Mouse (Mus musculus) spleen, postnatal 14 days (tissue): ENCODE data around the gene Vcpkmt.
A peak's percentile ranks its signal among the peaks of the same experiment; 100 is the strongest.

Experiments
- DNase-seq, 2 experiments: peaks; one replicate each; pipeline ENCODE4 v3.0.0; 2021 to 2022; ENCODE audit warnings: low spot score in 2 of 2

Gene Vcpkmt

DNA sequence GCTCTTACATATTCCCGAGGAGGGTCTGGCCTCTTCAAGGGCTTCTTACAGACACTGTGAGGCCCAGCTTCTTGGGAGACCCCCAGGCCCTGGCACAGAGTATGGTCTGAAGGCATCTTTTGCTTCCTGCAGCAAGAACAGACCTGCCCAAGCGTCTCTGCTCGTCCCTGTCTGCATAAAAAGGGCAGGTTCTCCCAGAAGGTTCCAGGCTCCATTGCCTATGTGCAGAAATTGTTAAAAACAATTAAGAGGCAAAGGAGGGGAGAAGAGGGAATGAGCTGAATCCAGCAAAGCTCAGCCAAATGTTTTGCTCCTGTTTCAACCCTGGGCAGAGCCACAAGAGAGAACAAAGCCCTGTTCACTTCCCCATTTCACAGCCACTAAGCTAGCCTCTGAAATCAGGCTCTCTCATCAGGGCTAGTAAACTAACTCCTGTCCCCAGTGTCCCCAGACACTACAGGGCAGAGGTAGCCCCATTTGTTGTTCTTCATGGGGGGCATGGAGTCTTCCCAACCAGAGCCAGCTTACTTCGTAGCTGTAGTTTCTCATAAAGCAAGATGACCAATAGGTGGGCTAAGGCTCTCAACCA, 44.4 kb downstream of the Vcpkmt start:
- DNase-seq = peak in 1 of 2 experiments; percentile 20

DNA sequence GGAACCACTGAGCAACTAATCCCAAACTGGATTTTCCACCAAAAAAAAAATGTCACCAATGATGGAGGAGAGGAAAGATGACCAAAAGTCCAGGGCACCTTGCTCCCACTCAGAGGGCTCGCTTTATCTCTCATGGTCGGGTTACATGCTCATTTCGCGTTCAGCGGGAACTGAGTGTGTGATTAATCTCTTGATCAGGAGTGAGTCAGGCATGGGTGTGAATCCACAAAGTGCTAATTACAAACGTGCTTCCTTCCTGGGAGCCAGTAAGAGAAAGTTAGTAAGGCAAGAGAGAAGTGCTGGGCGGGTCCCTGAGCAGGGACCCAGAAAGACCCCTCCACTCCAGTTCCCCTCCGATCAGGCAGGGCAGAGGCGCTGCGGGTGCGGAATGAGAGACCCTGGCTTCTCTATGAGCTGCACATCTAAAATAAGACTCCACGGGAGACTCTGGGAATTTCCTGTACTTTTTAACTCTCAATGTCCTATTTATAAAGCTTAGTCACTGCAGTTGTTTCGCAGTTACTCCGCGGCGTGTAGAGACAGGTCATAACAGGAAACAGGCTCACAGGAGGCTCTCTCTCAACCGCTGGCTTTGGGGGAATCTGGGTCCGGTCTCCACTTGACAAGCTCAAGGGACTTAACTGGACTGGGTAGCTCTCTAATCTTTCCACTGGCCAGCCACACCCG, 45.0 kb downstream of the Vcpkmt start:
- DNase-seq = no peak

- DNase-seq = no peak
Measured at GRCm38 (mm10) chr12:69537243-69537674, 45.6 kb downstream of the Vcpkmt start.

DNA sequence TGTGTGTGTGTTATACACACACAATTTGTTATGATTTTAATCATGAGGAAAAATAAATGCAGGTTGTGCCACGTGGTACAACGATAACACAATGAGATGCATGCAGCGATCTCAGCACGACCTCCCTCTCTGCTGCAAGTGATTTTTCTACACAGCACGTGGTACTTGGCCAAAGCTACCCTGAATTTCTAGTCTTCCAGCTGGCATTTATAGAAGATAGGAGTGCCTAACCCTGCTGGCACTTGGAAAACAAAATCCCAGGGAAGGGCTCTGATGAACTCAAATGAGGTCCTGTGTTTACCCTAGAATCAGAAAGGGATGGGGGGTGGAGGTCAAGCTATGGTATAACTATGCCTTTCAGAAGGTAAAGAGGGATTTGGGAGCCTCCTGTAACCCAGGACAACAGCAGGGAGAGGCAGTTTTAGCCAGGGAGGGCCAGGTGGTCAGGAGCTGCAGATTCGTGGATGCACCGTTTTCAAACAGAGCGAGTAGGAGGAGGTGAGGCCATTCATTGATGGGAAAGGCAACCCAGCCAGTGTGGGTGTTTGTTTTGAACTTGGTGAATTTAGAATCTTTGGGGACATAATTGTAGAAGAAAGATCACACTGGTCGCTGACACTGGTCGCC, 46.1 kb downstream of the Vcpkmt start:
- DNase-seq = no peak

DNA sequence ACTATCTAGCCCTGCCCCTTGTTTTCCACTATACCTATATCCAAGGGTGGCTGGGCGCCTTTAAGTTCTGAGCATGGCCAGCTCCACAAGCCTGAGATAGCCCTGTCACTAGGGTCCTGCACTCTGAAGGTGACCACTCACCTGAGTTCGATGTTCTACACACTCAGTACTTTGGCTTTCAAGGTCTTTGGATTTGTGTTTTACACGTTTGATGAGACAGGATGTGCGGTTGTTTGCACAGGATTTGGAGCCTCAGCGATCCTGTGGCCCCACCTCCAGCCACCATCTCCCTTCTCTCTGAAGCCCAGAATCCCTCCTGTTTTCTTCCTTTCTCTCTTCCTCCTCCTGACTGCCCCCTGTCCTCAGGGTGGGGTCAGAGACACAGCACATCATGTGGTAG, 49.6 kb downstream of the Vcpkmt start:
- DNase-seq = no peak

DNA sequence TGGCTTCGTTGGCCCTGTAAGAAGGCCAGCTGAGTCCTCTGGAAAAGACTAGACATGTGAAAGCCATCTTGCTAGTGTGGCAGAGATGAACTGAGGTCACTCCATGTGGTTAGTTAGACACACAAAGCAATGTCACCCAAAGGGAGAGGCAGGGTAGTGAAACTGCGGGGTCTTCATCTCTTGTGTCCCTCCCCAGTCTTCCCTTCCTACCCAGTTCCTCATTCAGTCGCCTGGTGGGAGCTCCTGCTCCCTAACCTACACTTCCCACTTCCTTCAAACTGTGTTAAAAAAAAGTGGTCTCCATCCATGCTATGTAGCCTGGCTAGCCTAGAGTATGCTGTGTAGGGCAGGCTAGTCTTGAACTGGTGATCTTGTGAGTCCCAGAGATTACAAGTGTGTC, 50.3 kb downstream of the Vcpkmt start:
- no peak for DNase-seq

- DNase-seq = no peak
Measured at GRCm38 (mm10) chr12:69532091-69532490, 50.7 kb downstream of the Vcpkmt start.

DNA sequence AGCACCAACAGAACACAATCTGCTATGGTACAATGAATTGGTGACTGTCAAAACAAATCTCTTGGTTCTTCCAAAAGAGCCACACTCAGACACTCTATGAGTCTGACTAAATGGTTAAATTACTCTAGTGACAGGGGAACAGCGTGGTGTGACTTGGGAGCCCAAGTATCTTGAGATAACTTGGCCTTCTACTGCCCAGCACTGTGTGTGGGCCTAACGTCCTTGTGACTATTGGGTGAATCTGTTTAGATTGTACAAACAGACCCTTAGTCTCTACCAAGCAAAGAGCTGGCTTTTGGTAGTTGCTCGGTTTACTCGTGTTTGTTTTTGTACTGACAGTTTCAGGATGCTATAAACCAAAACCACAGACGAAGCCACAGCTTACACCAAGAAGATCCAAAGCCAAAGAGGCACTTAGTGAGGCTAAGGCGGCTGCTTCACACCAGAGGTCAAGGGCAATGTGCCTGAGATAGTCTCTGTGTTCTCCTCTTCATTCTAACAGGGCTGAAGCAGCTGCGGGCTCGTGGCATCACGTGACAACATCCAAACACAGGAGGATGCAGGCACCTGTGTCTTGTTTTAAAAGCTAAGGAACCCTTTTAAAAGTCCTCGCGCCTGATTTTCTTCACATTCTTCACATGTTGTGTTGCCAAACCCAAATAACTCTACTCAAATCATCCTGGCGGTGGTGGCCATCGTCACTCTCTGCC, 53.0 kb downstream of the Vcpkmt start:
- no peak for DNase-seq

- DNase-seq = no peak
Measured at GRCm38 (mm10) chr12:69528275-69529032, 54.4 kb downstream of the Vcpkmt start.
